Mouse (Mus musculus) lung, embryonic 15.5 days (tissue): ENCODE measurements around the gene Fbxo2. TPM values are rescaled to one million over a fixed set of nuclear protein-coding genes. Genes with fewer than 3 reads are reported as not detected.

ENCODE experiments used
- ATAC-seq: fragments of 200-750 bp; cut with Nextera tagmentation; 2 replicates; pipeline ENCODE4 v1.8.0; 2017; ENCODE audit warnings: moderate number of reproducible peaks, borderline replicate concordance; ENCODE audit not compliant: low FRiP score, low TSS enrichment; ENCODE audit errors: extremely low read depth
- H3K27ac ChIP-seq: fragments of 300-500 bp; sonication (generic); 2 replicates; pipeline ENCODE4 v1.5.1; 2015; ENCODE audit warnings: moderate library complexity, mild to moderate bottlenecking, inconsistent platforms
- H3K27me3 ChIP-seq: fragments of 300-500 bp; sonication (generic); 2 replicates; pipeline ENCODE4 v1.6.1; 2015; ENCODE audit warnings: inconsistent platforms
- H3K36me3 ChIP-seq: fragments of 300-500 bp; sonication (generic); 2 replicates; pipeline ENCODE4 v1.6.1; 2015; ENCODE audit warnings: inconsistent platforms
- H3K4me1 ChIP-seq: fragments of 300-500 bp; sonication (generic); 2 replicates; pipeline ENCODE4 v1.6.1; 2015; ENCODE audit warnings: inconsistent platforms
- H3K4me2 ChIP-seq: fragments of 300-500 bp; sonication (generic); 2 replicates; pipeline ENCODE4 v1.6.1; 2015; ENCODE audit warnings: inconsistent platforms, mild to moderate bottlenecking, moderate library complexity
- H3K4me3 ChIP-seq: fragments of 300-500 bp; sonication (generic); 2 replicates; pipeline ENCODE4 v1.5.1; 2015; ENCODE audit warnings: mild to moderate bottlenecking, inconsistent platforms
- H3K9ac ChIP-seq: fragments of 300-500 bp; sonication (generic); 2 replicates; pipeline ENCODE4 v1.6.1; 2015; ENCODE audit warnings: inconsistent platforms
- H3K9me3 ChIP-seq: fragments of 300-500 bp; sonication (generic); 2 replicates; pipeline ENCODE4 v1.6.1; 2016; ENCODE audit warnings: inconsistent platforms
- WGBS: fragments of 180-500 bp; shearing (Covaris S2); methylation state at CpG from one replicate; pipeline ENCODE4 v1.1.7; 2015; 5-methylcytosine and 5-hydroxymethylcytosine counted together
- polyA plus RNA-seq: library from polyadenylated mRNA; unstranded; fragments of >200 nt; fragmentation: Nextera tagmentation; extraction: Ambion mirVana; gene quantifications from 2 replicates; pipeline ENCODE4 v1.2.1, GENCODE M21; 2015

The Fbxo2 gene
- polyA plus RNA-seq, 1 experiment from 2014 or later = 1.0 TPM

- H3K9ac ChIP-seq = no peak overlapping the region
- no peaks in the 10 kb centered on the region for H3K36me3 ChIP-seq
- no peak overlapping the region for H3K27ac ChIP-seq
- H3K4me3 ChIP-seq = no peak overlapping the region
- 51% methylated on average over 12 of the region's 12 CpGs for WGBS
- no peaks in the 10 kb centered on the region for H3K27me3 ChIP-seq
- peaks cover 6% of the 10 kb centered on the region; the same call in 1 of the 2 replicates for H3K4me1 ChIP-seq
- no peaks in the 10 kb centered on the region for H3K9me3 ChIP-seq
- H3K4me2 ChIP-seq = no peak overlapping the region
- no peak for ATAC-seq
Observed at GRCm38 (mm10) chr4:148149540-148149939, 10.9 kb upstream of the Fbxo2 start.

DNA sequence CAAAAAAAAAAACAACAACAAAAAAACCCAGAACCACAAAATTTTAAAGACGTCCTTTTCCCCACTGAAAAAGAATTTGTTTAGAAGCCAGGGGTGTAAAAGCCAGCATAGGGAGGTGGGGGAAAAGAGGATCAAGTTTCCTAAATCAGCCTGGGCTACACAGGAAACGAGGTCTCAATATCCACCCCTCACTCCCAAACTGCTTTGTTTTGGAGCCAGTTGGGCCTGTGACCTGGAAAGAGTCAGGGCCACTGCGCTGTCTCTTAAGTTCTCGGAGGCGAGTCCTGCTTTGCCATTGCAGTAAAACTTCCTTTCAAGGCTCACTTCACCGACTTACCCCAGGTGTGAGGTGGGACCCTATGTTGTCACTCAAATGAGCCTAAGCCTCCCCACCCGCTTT lies 10.2 kb upstream of the Fbxo2 start:
- Histone ChIP-seq H3K4me1 (peaks cover 6% of the 10 kb centered on the region; the same call in 1 of the 2 replicates), H3K27ac (no peak overlapping the region), H3K27me3 (no peaks in the 10 kb centered on the region), H3K4me2 (no peak overlapping the region; the same call in 1 of the 2 replicates), H3K9ac (no peak overlapping the region), H3K4me3 (no peak overlapping the region), H3K36me3 (no peaks in the 10 kb centered on the region), H3K9me3 (no peaks in the 10 kb centered on the region)
- ATAC-seq = no peak
- 56% methylated on average over 7 of the region's 7 CpGs for WGBS

DNA sequence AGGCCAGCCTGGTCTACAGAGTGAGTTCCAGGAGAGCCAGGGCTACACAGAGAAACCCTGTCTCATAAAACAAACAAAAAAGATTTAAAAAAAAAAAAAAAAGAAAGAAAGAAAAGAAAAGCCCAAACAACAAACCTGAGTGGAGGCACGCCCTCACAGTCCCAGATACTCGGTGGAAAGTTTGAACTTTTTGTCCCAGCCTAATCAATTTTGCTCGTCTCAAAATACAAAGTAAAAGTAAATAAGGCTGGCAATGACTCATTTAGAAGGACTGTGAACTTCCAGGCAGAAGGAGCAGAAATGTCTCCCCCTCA lies 9.5 kb upstream of the Fbxo2 start:
- Histone ChIP-seq H3K36me3 (no peaks in the 10 kb centered on the region), H3K4me3 (peak overlapping the region; percentile 58), H3K27me3 (no peaks in the 10 kb centered on the region), H3K9me3 (no peaks in the 10 kb centered on the region), H3K4me2 (peak overlapping the region; percentile 91), H3K27ac (no peak overlapping the region), H3K9ac (no peak overlapping the region), H3K4me1 (peaks cover 6% of the 10 kb centered on the region; the same call in 1 of the 2 replicates)
- WGBS = 22% methylated on average over 3 of the region's 3 CpGs
- ATAC-seq = no peak

GRCm38 (mm10) chr4:148151267-148152168 lies 8.9 kb upstream of the Fbxo2 start, which contains the start of gene Fbxo6:
Gene Fbxo6 (minus strand): TSS chr4:148152140.
- H3K36me3 ChIP-seq = no peaks in the 10 kb centered on the region
- H3K9me3 ChIP-seq = no peaks in the 10 kb centered on the region
- peaks cover 6% of the 10 kb centered on the region; the same call in 1 of the 2 replicates for H3K4me1 ChIP-seq
- 2% methylated on average over 40 of the region's 67 CpGs for WGBS
- peak within 1 kb of the TSS; percentile 58 for H3K4me3 ChIP-seq
- H3K27me3 ChIP-seq = no peaks in the 10 kb centered on the region
- peak; percentile 89 for ATAC-seq
- H3K27ac ChIP-seq = peak within 1 kb of the TSS; percentile 65
- H3K9ac ChIP-seq = peak within 1 kb of the TSS; percentile 46
- H3K4me2 ChIP-seq = peak within 1 kb of the TSS; percentile 91

GRCm38 (mm10) chr4:148152547-148152946 lies 7.9 kb upstream of the Fbxo2 start:
- peaks cover 6% of the 10 kb centered on the region; the same call in 1 of the 2 replicates for H3K4me1 ChIP-seq
- no peak overlapping the region for H3K4me2 ChIP-seq
- H3K4me3 ChIP-seq = no peak overlapping the region
- no peak overlapping the region for H3K9ac ChIP-seq
- ATAC-seq = no peak
- no peaks in the 10 kb centered on the region for H3K9me3 ChIP-seq
- 78% methylated on average over 5 of the region's 5 CpGs for WGBS
- no peaks in the 10 kb centered on the region for H3K27me3 ChIP-seq
- no peaks in the 10 kb centered on the region for H3K36me3 ChIP-seq
- H3K27ac ChIP-seq = no peak overlapping the region

DNA sequence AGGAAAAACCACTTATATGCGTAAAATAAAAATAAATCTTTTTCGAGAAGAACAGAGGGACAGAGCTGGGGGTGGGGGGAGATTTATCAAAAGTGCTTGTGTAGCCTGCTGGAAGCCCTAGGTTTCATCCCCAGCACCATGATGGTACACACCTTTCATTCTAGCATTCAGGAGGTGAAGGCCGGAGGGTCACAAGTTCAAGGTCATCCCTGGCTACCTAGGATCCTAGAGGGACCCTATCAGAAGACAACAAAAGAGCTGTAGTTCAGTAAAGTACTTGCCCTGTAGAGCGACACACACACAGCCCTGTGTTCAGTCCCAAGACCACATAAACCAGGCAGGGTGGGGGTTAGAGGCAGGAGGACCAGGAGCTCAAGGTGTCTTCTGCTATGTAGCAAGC lies 6.4 kb upstream of the Fbxo2 start:
- Histone ChIP-seq H3K4me2 (no peak overlapping the region), H3K9ac (no peak overlapping the region), H3K4me3 (no peak overlapping the region), H3K36me3 (no peaks in the 10 kb centered on the region), H3K9me3 (no peaks in the 10 kb centered on the region), H3K27me3 (peaks cover 9% of the 10 kb centered on the region; the same call in 1 of the 2 replicates), H3K4me1 (peaks cover 13% of the 10 kb centered on the region), H3K27ac (no peak overlapping the region)
- ATAC-seq = no peak
- WGBS = 78% methylated on average over 4 of the region's 4 CpGs

DNA sequence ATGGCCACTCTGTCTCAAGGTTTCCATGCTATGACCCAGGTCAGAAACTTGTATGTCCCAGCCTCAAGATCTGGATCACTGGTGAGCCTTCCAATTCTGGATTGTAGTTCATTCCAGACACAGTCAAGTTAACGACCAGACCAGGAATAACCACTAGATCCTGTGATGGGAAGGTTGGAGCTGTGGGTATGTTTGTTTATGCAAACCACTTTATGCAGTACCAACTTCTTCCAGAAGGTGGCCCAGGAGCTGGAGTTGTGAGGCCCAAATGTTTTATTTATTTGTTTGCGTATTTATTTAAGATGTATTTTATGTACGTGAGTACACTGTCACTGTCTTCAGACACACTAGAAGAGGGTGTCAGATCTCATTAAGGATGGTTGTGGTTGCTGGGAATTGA lies 5.4 kb upstream of the Fbxo2 start:
- whole genome bisulfite sequencing = 62% methylated on average over 3 of the region's 3 CpGs

GRCm38 (mm10) chr4:148158436-148159348 lies 1.7 kb upstream of the Fbxo2 start:
- ATAC-seq = no peak
- H3K4me3 ChIP-seq = peak overlapping the region; percentile 48
- 30% methylated on average over 27 of the region's 27 CpGs for WGBS
- no peak overlapping the region; the same call in 1 of the 2 replicates for H3K27ac ChIP-seq
- H3K4me2 ChIP-seq = peak overlapping the region; percentile 94
- no peaks in the 10 kb centered on the region for H3K36me3 ChIP-seq
- peak overlapping the region; percentile 49 for H3K9ac ChIP-seq
- peaks cover 51% of the 10 kb centered on the region for H3K27me3 ChIP-seq
- H3K4me1 ChIP-seq = peaks cover 22% of the 10 kb centered on the region
- no peaks in the 10 kb centered on the region for H3K9me3 ChIP-seq

More for the DNA sequence above, 5.4 kb upstream of the Fbxo2 start:
- peaks cover 18% of the 10 kb centered on the region for H3K4me1 ChIP-seq
- peaks cover 14% of the 10 kb centered on the region; the same call in 1 of the 2 replicates for H3K27me3 ChIP-seq
- no peak overlapping the region for H3K27ac ChIP-seq
- H3K36me3 ChIP-seq = no peaks in the 10 kb centered on the region
- H3K9me3 ChIP-seq = no peaks in the 10 kb centered on the region
- no peak overlapping the region for H3K4me2 ChIP-seq
- no peak overlapping the region for H3K4me3 ChIP-seq
- ATAC-seq = no peak
- H3K9ac ChIP-seq = no peak overlapping the region

DNA sequence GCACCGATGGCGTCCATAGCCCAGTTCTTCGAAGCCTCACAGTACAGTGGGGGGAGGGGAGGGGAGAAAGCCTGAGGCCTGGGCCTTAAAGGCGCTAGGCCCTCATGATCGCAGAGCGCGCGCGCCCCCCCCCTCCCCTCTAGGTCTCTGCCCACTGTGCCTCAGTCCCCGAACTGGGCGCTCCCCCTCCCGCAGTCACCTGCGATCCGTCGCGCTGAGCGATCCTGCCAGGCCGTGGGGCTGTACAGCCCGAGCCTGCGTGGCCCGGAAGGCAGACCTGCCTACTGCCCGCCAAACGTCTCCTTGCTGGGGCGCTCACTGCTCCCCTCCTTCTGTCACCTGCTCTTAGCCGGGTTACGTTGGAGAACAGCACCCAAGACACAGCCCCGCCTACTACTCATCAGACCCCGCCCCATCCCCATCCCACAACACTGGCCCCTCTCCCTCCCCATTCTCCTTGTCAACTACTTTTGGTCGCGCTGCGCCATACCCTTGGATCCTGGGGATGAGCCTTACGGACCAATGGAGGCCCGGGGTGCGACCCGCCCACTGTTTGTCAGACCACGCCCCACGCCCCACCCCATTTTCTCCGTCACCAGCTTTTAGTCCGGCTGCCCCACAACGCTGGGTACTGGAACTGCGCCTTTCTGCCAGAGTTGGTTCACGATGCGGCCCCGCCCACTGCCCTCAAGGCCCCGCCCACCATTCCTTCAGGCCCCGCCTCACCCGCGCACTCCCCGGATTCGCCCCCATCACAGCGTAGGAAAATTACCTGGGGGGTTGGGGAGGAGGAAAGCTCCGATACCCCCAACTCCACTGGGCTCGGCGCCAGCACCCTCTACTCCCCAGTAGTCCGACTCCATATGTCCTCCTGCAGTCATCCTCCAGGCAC lies 631 bp upstream of the Fbxo2 start:
- peaks cover 33% of the 10 kb centered on the region for H3K4me1 ChIP-seq
- peak; percentile 92 for ATAC-seq
- H3K36me3 ChIP-seq = no peaks in the 10 kb centered on the region
- peaks cover 62% of the 10 kb centered on the region for H3K27me3 ChIP-seq
- no peaks in the 10 kb centered on the region for H3K9me3 ChIP-seq
- H3K4me2 ChIP-seq = peak overlapping the region; percentile 94
- peak overlapping the region; percentile 49 for H3K9ac ChIP-seq
- peak overlapping the region; percentile 48 for H3K4me3 ChIP-seq
- WGBS = under 1% methylated on average over 43 of the region's 55 CpGs
- H3K27ac ChIP-seq = peak overlapping the region; percentile 20

GRCm38 (mm10) chr4:148164002-148164439 lies 3.6 kb downstream of the Fbxo2 start:
- Histone ChIP-seq H3K4me1 (peaks cover 25% of the 10 kb centered on the region), H3K9ac (no peak overlapping the region), H3K27ac (no peak overlapping the region), H3K4me2 (peak overlapping the region; percentile 56), H3K27me3 (peaks cover 83% of the 10 kb centered on the region), H3K9me3 (no peaks in the 10 kb centered on the region), H3K4me3 (peak overlapping the region; percentile 26), H3K36me3 (no peaks in the 10 kb centered on the region)
- ATAC-seq = peak; percentile 41
- under 1% methylated on average over 28 of the region's 29 CpGs for WGBS

DNA sequence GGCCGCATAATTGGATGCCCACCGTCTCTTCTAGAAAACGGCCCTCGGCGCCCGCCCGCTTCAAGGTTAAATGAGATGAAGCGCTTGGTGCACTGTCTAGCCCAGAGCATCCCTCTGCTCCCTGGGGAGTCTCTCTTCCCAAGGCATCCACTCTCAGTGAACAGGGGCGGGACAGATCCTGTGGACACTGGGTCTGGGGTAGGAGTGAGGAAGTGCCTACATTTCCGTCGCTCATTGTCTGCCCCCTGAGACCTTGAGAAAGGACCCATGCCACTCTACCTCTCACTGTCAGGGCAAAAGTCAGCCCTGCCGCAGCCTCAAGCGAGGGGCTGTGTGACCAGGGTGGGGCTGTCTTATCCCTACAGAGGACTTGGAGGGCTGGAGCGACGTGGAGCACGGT lies 4.0 kb downstream of the Fbxo2 start:
- H3K36me3 ChIP-seq = no peaks in the 10 kb centered on the region
- no peaks in the 10 kb centered on the region for H3K9me3 ChIP-seq
- ATAC-seq = no peak
- H3K27ac ChIP-seq = no peak overlapping the region
- H3K4me1 ChIP-seq = peaks cover 21% of the 10 kb centered on the region; the same call in 1 of the 2 replicates
- H3K4me3 ChIP-seq = peak overlapping the region; percentile 26
- no peak overlapping the region for H3K9ac ChIP-seq
- WGBS = 3% methylated on average over 16 of the region's 16 CpGs
- H3K27me3 ChIP-seq = peaks cover 83% of the 10 kb centered on the region
- peak overlapping the region; percentile 56 for H3K4me2 ChIP-seq
